Mouse (Mus musculus): Measurements from ENCODE around the gene Gm17349.

The Gm17349 gene

DNA sequence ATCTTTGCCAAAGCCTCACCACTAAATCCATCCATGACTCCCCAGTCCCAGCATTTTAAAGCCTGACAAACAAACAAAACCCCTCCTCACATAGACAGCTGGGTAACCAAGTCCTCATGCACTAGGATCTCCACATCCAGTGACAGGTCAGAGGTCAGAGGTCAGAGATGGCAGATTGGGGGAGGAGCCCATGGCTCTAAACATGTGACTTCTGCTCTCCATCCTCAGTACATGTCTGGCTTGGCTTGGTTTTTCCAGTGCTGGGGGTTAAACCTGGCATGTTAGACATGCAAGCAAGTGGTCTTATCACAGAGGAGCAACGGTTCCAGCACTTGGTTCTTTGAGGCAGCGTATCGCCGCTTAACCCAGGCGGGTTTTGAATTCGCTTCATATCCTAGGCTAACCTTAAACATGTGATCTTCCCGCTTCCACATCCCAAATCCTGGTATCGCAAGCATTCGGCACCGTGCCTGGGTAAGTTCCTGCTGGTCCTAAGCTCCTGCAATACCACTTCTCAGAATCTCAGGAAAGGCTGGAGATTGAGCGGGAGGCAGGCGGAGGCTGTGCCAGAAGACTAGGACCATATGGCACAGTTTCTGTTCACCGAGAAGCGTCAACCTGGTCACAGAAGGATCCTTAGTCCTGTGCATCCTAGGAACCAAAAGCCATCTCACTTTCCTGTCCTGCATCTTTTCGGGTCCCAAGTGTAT lies 44.0 kb downstream of the Gm17349 start:
- DNase-seq (ENCODE audit: low read depth, low spot score), result peak; percentile 91

DNA sequence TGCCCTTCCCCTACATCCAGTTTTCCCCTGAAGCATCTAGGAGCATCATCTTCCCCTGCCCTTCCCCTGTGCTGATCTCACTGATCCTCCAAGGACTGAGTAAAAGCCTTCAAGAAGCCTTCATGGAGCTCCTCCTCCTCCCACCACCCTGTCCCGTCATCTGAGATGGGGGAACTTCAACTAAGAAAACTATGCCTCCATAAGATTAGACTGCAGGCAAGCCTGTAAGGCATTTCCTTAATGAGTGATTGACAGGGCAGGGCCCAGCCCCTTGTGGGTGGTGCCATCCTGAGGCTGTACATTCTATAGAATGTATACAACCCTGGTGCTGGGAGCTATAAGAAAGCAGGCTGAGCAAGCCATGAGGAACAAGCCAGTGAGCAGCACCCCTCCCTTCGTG lies 46.9 kb downstream of the Gm17349 start:
- no peak for DNase-seq (ENCODE audit: low read depth, low spot score)

DNA sequence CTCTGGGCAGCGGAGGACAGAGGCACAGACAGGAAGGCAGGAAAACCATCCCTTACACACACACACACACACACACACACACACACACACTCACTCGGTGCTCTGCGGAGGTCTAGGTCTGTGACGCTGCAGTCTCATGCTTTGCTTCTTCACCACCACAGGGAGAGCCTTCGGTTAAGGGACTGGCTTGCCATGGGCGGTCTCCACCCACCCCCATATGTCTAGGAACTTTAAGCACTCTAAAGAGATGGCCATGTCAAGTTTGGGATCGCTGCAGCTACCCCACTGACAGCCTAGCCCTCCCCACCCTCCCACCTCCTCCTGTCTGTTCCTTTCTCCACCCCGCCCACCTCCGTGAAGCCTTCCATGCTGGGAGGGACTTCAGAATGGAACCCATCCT lies 49.3 kb downstream of the Gm17349 start:
- DNase-seq (ENCODE audit: low read depth, low spot score), result peak; percentile 69

DNA sequence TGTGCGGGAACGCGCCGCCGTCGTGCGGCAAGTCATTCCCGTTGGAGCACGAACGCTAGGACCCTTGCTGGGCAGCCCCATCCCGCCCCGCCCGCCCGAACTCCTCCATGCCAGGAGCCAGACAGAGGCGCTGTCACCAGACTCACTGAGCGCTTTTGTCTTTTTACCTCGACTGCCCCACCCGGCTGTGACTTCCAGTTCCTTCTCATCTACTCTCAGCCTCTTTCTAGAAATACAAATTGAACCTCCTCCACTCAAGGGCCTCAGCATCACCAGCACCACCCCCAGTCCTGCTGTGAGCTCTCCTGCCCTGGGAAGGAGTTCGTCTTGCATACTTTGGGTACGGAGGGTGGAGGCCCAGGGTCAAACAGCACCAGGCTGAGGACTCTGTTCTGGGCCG lies 51.4 kb downstream of the Gm17349 start:
- DNase-seq (ENCODE audit: low read depth, low spot score), result peak; percentile 52

DNA sequence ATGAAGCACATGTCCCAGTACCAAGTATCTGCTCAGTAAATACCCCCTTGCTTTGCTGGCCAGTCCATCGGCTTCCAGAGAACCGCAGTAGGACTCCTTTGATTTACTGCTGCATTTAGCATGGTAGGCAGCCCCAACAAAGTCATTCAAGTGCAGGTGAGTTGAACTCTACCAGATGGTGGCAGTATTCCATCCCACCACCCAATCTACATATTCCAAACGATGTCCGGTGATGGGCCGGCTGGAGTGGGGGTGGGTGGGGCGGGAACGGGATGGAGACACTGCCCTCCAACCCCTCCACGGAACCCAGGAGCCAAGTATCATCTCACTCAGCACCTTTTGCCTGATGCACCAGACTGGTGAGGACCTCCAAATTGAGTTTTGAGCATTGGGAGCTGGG lies 52.0 kb downstream of the Gm17349 start:
- peak; percentile 65 for DNase-seq (ENCODE audit: low read depth, low spot score)

Measured in brain, adult 2 months (tissue).